Mouse (Mus musculus): ENCODE measurements around the gene Nrk. TPM values are rescaled to one million over a fixed set of nuclear protein-coding genes. Genes with fewer than 3 reads are reported as not detected.

The Nrk gene
- polyA plus RNA-seq, 1 experiment from 2014 or later, result 3.9 TPM

DNA sequence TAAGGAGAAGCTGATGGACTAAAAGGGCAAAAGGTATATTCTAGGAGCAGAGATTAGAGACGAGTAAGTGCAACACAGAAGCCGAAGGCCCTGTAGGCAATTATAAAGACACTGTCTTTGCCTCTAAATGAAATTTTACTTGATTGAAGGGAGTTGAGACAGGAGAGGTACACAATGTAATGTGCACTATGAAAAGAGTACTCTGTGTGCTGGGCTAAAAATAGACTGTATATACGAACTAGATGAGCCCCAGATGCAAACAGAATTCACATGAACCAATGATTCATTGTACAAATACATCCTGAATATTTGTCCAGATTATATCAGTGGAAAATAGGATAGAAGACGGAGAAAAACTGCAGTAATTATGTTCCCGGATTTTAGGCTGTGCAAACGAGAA, 113.7 kb downstream of the Nrk start:
- Histone ChIP-seq H3K36me3 (no peaks in the 10 kb centered on the region), H3K27me3 (replicated peaks) (no peaks in the 10 kb centered on the region; the same call in 1 of the 2 replicates), H3K4me2 (no peak overlapping the region), H3K27ac (replicated peaks) (no peak overlapping the region), H3K9ac (replicated peaks) (no peak overlapping the region), H3K4me3 (replicated peaks) (no peak overlapping the region), H3K4me1 (no peaks in the 10 kb centered on the region), H3K9me3 (replicated peaks) (no peaks in the 10 kb centered on the region)
- WGBS, result 66% methylated on average over 6 of the region's 6 CpGs
- ATAC-seq (ENCODE audit: low FRiP score), result no peak

DNA sequence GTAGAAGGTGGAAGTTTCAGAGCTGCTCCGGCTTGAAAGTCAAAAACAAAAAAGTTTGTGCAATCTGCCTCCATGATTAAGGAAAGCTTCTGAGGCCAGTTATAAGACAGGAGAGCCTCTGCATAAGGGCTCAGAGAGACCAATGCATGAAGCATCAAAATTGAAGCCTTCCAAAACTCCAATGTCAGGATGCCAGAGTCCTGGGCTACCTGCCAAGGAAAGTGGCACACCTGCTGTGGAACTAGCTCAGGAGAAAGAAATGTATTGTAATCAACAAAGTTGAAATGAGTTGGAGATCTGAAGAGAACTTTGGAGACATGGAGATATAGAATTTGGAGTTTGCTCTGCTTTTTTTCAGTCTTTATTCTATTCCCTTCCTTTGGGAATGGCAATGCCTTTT, 123.4 kb downstream of the Nrk start:
- no peak overlapping the region for H3K4me2 ChIP-seq
- no peaks in the 10 kb centered on the region for H3K27me3 ChIP-seq (replicated peaks)
- H3K9ac ChIP-seq (replicated peaks), result no peak overlapping the region
- no peak overlapping the region for H3K27ac ChIP-seq (replicated peaks)
- H3K9me3 ChIP-seq (replicated peaks), result no peaks in the 10 kb centered on the region
- no peaks in the 10 kb centered on the region for H3K36me3 ChIP-seq
- ATAC-seq (ENCODE audit: low FRiP score), result no peak
- H3K4me1 ChIP-seq, result no peaks in the 10 kb centered on the region
- no peak overlapping the region for H3K4me3 ChIP-seq (replicated peaks)
- WGBS, result 97% methylated on average over 1 of the region's 1 CpGs

DNA sequence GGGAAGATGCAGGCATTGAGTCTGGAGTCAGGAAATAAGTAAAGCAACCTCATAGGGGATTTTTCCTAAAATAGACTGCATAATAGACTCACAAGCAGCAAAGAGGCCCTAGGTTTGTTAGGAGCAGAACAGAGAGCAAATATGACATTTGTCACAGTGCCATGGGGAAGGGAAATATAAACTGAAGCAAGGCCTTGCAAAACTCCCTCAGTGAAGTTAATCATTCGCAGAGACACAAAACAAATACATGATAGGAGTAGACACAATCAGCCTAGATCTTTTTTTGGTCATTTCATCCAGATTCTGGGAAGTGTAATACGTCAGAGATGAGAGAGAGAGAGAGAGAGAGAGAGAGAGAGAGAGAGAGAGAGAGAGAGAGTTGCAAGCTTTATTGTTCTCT, 125.1 kb downstream of the Nrk start:
- Histone ChIP-seq H3K27ac (replicated peaks) (no peak overlapping the region), H3K4me2 (no peak overlapping the region), H3K27me3 (replicated peaks) (no peaks in the 10 kb centered on the region), H3K4me3 (replicated peaks) (no peak overlapping the region), H3K36me3 (no peaks in the 10 kb centered on the region), H3K9ac (replicated peaks) (no peak overlapping the region), H3K4me1 (no peaks in the 10 kb centered on the region), H3K9me3 (replicated peaks) (no peaks in the 10 kb centered on the region)
- no peak for ATAC-seq (ENCODE audit: low FRiP score)
- WGBS, result 75% methylated on average over 2 of the region's 2 CpGs

DNA sequence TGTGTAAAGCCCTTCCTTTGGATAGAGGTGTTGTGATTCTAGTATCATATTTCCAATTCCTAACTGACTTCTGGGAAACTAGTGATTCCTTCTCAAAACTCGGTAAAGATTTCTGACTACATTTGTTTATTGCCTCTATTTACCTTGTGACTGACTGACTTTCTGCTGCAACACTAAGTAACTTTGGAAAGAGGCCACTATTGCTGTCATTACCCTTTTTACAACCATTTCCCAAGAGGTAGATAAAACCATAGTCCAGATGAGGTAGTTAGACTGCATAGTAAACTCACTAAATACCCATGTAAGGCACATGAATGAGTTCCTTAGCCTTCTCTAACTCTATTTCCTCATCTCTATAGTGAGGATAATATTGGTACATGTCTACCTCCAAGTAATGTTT, 126.9 kb downstream of the Nrk start:
- H3K4me3 ChIP-seq (replicated peaks), result no peak overlapping the region
- H3K9ac ChIP-seq (replicated peaks), result no peak overlapping the region
- H3K27ac ChIP-seq (replicated peaks), result no peak overlapping the region
- no peaks in the 10 kb centered on the region for H3K27me3 ChIP-seq (replicated peaks)
- no peak overlapping the region for H3K4me2 ChIP-seq
- no peaks in the 10 kb centered on the region for H3K9me3 ChIP-seq (replicated peaks)
- ATAC-seq (ENCODE audit: low FRiP score), result no peak
- no peaks in the 10 kb centered on the region for H3K36me3 ChIP-seq
- WGBS, result 57% methylated on average over 1 of the region's 1 CpGs
- H3K4me1 ChIP-seq, result no peaks in the 10 kb centered on the region

DNA sequence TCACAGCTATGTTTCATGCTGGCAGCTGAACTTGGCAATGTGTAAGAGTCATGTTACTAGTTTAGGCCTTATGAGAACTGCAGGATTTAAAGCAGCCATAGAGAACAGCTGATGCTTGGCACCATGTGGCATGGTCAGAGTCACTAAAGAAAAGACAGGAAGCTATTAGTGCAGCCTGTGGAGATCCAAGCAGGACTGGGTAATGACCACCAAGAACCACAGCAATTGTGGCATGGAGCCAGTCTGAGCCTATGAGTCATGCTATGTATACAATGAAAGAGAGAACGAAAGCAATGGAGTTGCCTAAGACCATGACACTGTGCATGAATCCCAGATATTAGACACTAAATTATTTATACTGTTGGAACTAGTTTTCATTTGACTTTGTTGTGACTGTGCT, 137.7 kb downstream of the Nrk start:
- 74% methylated on average over 1 of the region's 1 CpGs for WGBS

DNA sequence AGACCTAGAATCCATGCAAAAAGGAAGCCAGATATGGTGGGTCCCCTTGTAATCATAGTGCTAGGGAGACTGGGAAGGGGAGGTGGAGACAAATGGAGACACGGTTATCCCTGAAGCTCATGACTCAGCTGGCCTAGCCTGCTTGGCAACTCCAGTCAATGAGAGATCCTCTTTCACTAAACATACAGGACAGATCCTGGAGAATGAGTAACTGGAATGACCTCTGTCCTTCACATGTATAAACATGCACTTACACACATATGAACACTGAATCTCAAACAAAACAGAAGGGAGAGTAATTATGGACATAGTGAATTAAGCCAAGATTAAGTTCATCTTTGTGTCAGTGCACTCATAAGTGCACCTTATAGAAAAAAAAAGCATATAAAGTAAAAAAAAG, 138.9 kb downstream of the Nrk start:
- 63% methylated on average over 1 of the region's 1 CpGs for WGBS
- H3K9ac ChIP-seq (replicated peaks), result no peak overlapping the region
- no peak overlapping the region for H3K4me3 ChIP-seq (replicated peaks)
- no peak for ATAC-seq (ENCODE audit: low FRiP score)
- no peaks in the 10 kb centered on the region for H3K4me1 ChIP-seq
- no peaks in the 10 kb centered on the region for H3K36me3 ChIP-seq
- no peak overlapping the region for H3K27ac ChIP-seq (replicated peaks)
- H3K27me3 ChIP-seq (replicated peaks), result no peaks in the 10 kb centered on the region
- no peak overlapping the region for H3K4me2 ChIP-seq
- H3K9me3 ChIP-seq (replicated peaks), result no peaks in the 10 kb centered on the region

More for the DNA sequence above, 137.7 kb downstream of the Nrk start:
- Histone ChIP-seq H3K4me3 (replicated peaks) (no peak overlapping the region), H3K27me3 (replicated peaks) (no peaks in the 10 kb centered on the region), H3K4me2 (no peak overlapping the region), H3K9ac (replicated peaks) (no peak overlapping the region), H3K36me3 (no peaks in the 10 kb centered on the region), H3K4me1 (no peaks in the 10 kb centered on the region), H3K27ac (replicated peaks) (no peak overlapping the region), H3K9me3 (replicated peaks) (no peaks in the 10 kb centered on the region)
- no peak for ATAC-seq (ENCODE audit: low FRiP score)

Other genes with a start within 250 kb of the Nrk start
- not detected in 2 replicates for gene Serpina7, start 170.8 kb downstream of the Nrk start, polyA plus RNA-seq (2015; fragmentation: Nextera tagmentation; extraction: Ambion mirVana)
- gene 4930513O06Rik, start 171.8 kb downstream of the Nrk start, polyA plus RNA-seq (2015; fragmentation: Nextera tagmentation; extraction: Ambion mirVana), result not detected in 2 replicates